Mouse (Mus musculus) CH12F3 (cell line): ENCODE measurements around the gene Nlrx1.
"Not testable (repeated sequence)": the region's sequence is repeated elsewhere in the genome, so short reads cannot be mapped to it uniquely, and the experiment has no call there.

Experiments
- in situ Hi-C: fragments of 300-500 bp; cut with MboI; formaldehyde crosslinking; loops from 2 replicates; pipeline ENCODE4 v1.14.3; 2020; ENCODE audit warnings: low sequenced_read_pairs

Gene Nlrx1

DNA sequence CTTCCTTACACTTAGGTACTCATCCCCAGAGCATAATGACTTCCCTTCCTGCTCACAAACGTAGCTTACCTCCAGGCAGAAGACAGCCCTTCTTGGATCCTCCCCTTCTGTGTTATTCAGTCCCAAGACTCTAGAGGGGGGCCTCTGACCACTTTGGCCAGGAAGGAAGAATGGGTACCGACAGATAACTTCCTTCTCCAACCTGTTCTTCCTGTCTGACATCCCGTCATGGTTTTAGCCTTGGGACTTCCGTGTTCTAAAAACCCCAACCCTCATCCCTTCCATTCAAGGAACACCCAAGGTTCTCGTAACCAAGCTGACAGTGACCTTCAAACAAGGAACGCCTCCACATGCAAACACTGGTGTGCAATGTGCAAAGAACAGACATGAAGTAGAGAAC is at the start of gene Nlrx1:
Gene Nlrx1, minus strand, starts transcription at position 168 of the 400 bp plus-strand sequence.
- in situ Hi-C loops, result no loop called here

DNA sequence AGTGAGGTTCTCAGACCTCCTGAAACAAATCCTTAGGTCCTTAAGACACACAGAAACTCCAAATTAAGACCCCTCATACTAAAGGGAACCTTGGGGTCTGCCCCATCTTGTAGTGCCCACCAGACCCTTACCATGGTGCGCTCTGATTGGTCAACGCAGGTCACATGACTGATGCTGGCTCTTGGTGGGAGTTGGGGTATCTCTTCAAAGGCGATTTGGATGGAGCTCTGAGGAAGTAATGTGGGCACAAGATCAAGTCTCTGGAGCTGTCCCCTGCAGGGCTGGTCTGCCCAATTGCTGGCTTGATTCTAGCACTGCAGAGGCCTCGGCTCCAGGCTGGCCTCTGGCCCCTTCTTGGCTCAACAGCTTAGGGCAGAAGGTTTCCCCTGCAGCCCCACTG is 49.1 kb upstream of the Nlrx1 start:
- in situ Hi-C loops, result no loop called here

DNA sequence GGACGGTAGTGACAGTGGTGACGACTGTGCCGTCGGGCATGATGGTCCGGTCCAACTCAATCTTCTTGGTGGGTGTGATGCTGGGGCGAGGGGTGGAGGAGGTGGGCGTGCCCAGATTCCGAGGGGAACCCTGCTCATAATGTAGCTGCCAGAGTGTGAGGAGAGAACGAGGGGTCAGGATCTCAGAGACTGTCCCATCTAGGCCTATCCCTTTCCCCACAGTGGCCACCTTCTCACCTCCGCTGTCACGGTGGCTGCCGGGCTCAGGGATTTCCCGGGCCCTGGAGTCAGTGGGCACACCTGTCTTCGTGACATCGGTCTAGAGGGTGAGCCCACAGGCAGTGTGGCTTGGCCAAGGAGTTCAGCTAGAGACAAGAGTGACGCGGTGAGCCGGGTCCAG is 46.5 kb upstream of the Nlrx1 start:
- in situ Hi-C loops, result no loop called here

DNA sequence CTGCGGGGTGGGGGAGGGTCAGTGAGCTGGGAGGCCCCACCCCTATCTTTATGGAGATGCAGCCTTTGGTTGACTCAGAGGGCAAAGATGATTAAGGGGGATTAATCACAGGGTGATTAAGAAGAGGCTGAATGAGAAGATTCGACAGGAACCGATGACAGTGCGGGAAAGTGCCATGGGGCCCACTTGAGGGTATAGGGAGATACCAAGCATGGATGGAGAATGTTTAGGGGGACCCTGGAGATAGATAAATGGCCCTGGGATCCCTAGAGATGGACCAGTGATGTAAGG is 45.8 kb upstream of the Nlrx1 start:
- in situ Hi-C loops, result no loop called here

DNA sequence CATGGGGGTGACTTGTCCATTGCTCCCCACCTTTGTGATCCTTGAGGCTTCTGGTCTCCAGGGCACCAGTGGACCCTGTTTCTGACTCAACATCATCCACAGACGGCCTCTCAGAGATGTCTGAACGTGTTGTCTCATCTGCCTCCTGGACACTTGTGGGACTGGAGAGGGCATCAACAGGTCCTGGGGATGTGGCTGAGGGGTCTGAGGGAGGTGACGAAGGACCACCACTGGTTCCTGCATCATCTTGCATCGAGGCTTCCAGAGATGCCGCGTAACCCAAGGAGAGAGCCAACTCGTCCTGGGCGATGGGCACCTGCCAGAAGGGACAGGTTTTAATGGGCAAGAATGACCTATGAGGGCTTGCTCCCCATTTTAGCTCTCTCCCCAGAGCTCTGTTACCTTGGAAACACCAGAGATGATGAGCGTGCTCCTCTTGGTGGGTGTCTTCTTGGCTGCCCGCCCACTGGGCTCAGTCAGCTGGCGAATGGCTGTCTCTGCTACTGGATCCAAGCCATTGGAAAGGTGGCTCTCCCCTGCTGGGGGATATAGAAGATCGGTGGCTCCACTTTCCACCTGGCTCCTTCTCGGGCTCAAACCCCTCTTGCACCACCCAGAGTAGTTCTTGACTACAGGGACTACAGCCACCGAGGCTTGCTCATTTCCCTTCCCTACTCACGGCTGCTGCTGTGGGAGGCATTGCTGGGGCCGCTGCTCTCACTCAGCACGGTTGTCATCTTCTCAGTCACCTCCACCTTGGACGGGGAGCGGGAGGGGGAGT is 45.3 kb upstream of the Nlrx1 start:
- in situ Hi-C loops, result no loop called here

DNA sequence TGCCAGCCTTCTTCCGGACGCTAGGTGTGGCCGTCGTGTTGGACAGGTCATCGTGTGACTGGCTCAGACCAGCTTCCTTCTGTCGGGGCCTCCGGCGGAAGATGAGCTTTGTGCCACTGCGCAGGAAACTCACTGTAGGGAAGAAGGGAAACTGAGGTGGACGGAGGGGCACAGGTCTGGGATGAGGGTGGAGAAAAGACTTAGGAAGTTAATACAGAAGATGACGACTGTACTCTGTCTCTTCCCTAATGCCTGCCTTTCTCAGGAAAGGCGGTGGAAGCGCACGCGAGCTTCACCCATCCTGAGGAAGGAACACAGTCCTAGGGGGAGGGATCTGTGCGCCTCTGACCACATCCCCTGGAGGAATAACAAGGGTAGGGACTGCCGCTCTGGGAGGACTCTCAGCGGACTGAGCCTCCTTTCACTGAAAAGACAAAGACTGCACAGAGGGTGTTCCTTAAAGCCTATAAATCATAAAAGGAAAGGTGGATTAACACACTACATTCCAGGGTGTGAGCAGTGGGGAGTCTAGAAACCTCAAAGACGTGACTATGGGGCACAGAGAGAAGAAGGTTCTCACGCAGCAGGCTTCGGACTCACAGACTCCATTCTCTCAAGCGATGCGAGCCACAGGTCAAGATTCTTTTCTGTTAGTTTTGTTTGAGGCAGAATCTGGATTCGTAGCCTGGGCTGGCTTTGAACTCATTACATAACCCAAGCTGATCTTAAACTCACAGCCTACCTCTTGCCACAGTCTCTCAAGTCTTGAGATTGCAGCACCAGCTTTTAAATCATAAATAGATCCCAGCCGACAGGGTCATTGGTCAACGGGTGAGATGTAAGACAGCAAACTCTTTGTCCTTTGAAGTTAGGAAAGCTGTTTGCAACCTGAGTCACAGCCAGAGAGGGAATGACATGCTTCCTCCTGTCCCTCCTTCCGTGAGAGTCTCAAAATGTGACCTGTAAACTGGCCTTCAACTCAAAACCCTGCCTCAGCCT is 43.0 kb upstream of the Nlrx1 start:
- in situ Hi-C loops, result no loop called here

DNA sequence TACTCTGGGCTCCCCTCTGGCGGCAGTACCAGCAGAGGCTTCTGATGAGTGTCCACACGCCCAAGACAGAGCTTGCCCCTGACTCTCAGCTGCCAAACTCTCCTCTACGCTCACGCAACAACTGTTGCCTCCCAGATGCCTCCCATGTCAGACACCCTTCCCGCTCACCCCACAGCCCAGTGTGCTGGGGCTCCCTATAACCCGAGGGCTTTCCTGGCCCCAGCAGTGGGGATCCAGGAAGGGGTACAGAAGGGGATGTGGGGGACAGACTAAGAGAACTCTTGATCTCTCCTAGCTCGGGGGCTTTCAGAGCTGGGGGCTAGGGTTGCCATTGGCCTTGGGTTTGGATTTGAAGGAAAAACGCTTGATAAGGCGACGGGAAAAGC is 42.3 kb upstream of the Nlrx1 start:
- in situ Hi-C loops, result no loop called here

DNA sequence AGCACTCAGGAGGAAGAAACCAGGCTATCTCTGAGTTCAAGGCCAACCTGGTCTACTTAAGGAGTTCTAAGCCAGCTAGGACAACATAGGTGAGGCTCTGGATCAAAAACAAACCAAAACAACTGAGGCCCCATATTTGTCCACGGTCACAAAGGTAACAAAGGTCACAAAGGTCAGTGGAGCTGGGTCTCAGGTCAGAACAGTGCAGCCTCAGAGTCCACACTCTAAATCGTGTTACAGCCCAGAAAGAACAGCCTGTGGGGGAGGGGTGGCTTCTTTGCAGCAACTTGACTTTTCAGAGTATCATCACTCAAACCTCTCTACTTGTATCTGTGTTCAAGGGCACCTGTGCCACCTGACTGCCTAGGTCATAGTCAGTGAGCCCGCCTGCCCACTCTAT is 41.4 kb upstream of the Nlrx1 start:
- in situ Hi-C loops, result no loop called here

DNA sequence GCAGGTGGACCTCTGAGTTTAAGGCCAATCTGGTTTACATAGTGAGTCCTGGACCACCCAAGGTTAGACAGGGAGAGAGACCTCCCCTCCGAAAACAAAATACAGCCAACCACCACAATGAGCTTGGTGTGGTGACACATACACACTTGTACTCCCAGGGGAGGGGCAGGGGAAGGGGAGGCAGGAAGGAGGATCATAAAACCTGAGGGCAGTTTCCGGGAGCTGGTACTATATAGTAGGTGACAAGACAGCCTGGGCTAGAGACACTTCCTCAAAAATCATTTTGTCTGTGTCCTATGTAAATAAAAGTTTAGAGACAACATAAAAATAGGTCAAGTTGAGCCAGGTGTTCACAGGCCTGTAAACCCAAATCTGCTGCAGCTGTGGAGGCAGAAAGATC is 38.8 kb upstream of the Nlrx1 start:
- in situ Hi-C loops, result no loop called here

DNA sequence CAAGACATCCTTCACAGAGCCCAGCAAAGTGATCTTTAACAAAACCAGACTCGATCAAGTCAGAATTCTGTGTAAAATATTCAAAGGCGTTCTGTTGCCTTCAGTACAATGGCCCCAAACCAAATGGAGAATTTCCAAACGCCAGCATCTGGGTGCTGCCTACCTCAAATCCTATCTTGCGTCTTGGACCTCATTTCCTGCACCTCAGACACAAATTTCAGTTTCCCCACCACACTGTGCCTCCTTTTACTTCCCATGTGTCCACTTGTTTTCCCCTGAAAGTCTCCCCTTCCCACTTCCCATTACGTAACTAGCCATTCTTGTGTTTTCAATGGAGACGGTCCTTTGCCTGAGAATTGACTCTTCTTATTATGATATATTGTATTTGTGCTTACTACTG is 38.1 kb upstream of the Nlrx1 start:
- in situ Hi-C loops, result no loop called here

DNA sequence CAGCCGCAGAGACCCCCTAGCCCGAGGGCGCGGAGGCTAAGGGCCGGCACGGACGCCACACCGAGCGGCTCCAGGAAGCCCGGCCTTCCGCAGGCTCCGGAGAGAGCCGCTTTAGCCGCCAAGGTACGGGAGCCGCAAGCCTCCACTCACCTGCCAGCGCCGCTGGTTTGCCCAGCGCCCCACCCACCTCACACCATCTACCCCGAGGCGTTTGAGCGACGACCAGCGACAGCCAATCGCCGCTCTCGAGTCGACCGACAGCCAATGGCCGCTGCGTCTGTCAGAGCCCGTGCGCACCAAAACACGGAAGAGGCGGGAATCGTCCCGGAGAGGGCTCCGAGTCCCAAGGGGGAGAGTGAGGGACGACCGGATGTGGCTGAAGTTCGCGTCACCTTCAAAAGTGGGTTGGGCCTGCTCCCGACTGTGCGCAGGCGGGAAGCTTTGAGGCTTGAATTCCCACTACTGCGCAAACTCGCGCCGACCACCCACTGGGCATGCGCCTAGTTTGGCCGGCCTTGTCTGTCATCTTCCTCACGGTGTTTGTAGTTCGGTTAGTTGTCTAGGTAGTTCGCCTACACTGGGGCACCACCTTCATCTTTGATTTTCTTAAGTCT is 37.2 kb upstream of the Nlrx1 start, which contains the start of gene Hinfp:
Gene Hinfp, minus strand, starts transcription at position 206 of the 614 bp plus-strand sequence.
- in situ Hi-C loops, result no loop called here

DNA sequence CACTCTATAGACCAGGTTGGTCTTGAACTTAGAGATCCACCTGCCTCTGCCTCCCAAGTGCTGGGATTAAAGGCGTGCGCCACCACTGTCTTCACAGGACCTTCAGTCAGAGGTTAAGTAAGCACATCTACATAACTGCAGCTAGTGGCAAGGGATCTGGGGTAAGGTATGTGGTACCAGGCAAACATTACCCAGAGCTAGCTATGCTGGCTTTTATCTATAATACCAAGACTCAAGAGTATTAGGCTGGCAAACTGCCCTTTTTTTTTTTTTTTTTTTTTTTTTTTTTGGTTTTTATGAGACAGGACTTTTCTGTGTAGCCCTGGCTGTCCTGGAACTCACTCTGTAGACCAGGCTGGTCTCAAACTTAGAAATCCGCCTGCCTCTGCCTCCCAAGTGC is 31.6 kb upstream of the Nlrx1 start:
- in situ Hi-C loops, result not testable (repeated sequence)

DNA sequence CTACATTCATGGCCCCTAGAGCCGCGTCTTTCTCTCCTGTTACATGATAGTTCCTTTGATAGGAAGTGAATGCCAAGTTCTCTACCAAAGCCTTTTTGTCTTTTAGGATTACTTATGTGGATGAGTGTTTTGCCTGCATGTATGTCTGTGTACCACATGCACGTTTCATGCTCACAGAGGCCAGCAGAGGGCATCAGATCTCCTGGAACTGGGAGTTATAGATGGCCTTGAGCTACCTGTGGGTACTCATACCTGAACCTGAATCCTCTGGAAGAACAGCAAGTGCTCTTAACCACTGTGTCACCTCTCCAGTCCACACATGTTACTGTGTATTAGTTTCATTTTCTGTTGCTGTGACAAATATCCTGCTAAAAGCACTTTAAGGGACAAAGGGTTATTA is 24.1 kb upstream of the Nlrx1 start:
- in situ Hi-C loops, result no loop called here

DNA sequence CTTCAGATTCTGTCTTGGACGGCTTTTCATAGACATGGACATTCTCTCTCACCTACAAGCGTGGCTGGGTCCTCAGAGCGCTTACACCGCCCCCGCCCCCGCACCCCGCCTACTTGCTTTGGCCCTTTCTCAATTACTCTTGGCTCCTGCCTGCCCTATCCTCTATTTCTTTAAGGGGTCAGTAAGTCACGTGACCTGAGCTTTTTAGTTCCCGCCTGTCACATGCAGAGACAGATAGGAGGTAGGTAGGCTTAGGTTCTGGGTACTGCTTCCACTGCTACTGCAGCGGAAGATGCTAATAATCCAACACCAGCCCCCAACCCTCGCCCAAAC is 20.5 kb upstream of the Nlrx1 start:
- in situ Hi-C loops, result no loop called here

DNA sequence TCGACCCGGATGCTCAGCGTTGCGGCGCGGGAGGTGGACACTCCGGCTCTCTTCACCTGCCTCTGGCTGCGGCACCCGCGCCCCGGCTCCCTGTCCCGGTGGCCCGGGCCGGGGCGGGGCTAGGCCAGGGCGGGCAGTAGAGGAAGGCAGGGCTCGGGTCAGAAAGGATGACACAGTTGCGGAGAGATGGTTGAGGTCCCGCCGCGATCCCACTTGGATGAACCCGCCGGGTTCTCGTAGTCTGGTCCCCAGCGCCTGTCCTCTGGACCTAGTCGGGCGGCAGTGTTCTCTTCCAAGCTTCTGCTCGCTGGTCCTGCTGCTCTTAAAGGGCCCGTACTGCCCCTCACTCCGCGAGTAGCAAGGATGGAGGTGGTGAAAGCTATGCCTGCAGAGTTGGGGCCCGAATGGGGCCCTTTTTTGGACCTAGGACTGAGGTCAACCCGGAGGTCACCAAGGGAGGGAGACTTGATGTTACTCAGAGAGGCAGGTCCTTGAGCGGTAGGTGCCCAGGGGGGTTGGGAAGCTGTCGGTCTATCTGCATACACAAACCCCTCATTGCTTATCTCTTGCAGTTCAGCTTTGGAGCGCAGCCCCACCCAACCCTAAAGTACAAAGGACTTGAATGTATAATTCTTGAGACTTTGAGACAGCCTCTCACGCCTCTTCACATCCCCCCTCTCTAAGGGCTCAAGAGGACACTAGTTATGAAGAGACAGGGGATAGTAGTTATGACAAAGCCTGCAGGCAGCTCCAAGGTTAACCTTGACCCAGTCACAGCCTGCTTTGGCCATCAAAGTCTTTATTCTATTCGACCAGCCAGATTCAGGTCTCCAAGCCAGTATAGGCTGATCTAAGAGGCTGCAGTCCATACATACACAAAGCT is 19.9 kb upstream of the Nlrx1 start, which contains the start of gene Abcg4:
Gene Abcg4, minus strand, starts transcription at position 540 of the 883 bp plus-strand sequence.
- in situ Hi-C loops, result no loop called here

DNA sequence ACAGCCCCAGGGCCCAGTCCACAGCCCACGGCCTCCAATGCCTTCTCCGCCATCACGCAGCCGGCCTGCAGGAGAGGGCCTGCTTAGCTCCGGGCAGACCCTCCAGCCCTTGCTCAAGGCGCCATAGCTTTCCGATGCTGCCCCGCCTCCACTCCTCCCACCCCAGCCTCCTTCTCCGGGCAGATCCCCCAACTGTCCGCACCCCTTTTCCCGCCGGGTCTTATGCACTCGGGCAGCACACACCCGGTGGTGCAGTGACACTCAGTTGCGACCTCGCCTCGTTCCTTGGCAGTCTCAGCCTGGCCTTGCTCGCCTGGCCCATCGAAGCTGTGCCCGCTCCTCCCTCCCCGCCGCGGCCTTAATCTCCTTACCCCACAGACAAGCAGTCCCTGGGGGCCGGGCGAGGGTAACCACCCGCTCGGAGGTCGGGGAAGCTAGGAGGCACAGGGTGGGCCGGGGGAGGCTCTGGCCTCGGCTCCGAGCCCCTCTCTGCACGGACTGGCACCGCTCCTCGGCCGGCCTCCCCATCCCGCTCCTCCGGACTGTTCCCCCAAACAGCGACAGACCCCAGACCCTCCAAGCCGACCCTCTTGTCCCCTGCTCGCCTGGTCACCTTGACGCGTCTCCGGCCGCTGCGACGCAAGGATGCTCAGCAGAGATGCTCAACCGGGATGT is 19.1 kb upstream of the Nlrx1 start:
- in situ Hi-C loops, result no loop called here

DNA sequence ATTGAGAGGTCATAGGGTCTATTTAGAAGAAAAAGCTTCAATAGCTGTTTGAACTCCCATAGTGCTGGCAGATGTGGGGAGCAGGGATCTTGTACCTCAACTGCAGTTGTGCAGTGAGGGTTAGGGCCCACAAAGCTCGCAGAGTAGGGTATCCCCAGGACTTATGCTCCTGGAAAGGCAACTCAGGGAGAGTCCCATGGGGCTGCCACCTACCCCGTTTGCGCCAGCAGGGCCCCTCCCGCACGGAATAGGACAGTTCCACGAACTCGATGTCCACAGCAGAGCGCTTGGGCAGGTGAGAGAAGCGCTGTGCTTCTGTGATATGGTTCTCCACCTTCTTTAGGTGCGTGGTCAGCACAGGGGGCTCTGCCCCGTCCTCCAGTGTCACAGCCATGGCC is 18.6 kb upstream of the Nlrx1 start:
- in situ Hi-C loops, result no loop called here

DNA sequence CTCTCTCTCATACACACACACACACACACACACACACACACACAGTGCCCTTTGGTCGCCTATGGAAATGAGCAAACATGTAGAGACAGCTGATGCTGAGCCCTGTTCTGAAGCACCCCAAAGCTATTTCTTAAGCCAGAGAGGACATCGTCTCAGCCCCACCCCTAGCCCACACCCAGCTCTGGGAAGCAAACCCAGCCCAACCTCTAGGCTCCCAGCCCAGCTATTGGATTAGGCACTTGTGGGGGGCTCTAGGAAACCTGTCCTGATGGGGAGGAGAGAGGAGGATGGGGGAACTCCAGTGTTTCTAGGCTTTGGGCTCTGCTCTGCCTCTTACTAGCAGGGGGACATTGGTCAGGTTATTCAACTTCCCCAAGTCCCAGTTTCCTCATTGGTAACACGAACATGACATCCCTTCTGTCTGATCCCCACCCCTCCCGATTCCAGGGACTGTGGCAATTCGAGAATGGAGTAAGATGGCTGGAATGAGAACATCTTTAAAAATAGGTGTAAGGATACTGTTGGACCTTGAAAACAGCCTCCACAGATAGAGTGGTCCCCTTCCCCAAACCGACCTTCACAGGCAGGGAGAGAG is 18.0 kb upstream of the Nlrx1 start:
- in situ Hi-C loops, result no loop called here

DNA sequence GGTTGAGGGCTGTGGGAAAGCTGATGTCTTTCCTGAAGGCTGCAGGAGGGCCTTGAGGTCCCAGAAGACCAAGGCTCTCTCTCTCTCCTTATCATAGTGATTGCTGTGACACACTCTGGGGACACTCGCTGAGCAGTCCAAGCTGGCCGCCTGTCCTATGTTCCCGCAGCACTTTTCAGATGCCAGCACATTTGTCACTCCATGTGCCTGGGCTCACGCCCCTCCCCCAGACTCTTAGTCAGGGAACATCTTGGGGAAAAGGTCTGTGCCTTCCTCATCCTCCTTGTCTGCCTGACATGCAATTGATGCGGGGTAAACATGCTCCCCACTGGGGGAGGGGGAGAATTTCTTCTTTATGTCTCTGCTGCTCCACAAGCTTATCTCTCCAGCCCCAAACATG is 14.8 kb upstream of the Nlrx1 start:
- in situ Hi-C loops, result no loop called here

DNA sequence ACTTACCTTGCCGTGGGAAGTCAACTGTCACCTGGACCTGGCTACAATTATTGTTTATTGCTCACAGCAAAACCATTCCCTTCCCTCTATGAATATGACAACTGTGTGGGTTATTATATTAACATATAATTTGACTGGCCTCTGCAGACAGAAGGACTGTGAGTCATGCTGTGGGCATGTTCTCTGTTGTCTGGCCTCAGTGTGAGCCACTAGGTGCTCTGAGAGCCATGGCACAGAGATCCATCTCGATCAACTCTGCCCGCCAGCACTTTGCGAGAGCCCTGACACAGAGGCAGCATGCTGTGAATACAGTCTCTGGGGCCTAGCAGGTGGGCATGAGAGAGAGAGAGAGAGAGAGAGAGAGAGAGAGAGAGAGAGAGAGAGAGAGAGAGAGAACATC is 1.6 kb upstream of the Nlrx1 start:
- in situ Hi-C loops, result no loop called here
